Mouse (Mus musculus): ENCODE measurements around the gene Mctp2.

- TF ChIP-seq POLR2A (IDR thresholded peaks at IDR 0.05; ENCODE audit: borderline replicate concordance, insufficient read depth, low read length): no peak
- TF ChIP-seq CTCF (IDR thresholded peaks at IDR 0.05; ENCODE audit: borderline replicate concordance, insufficient read depth, low read depth, low read length): no peak
These were observed 240.1 kb downstream of the Mctp2 start for GRCm38 (mm10) chr7:72066352-72066751.
